31 mouse cellular contexts compared by ENCODE assay signal in genomic region chr8:119644981-119645597, GRCm38 (mm10). TPM values are rescaled to one million over a fixed set of nuclear protein-coding genes. Genes with fewer than 3 reads are reported as not detected.
DNase-seq lines count a peak whose midpoint lies in the region; ATAC-seq and TF ChIP-seq lines count a peak whose summit lies in the region.
"Had no signal": no experiment of that assay in that cellular context is flagged by ENCODE, and none has a peak within 500 bp of the region (broad histone marks: within the 10 kb centered on the region; RNA-seq: fewer than 3 reads in every experiment).

No protein-coding gene starts in this region.

- H3K36me3 ChIP-seq in forebrain, embryonic 13.5 days (ENCODE audit: poor library complexity, severe bottlenecking): no peaks in the 10 kb centered on the region
- H3K36me3 ChIP-seq in forebrain, embryonic 16.5 days (ENCODE audit: control insufficient read depth, insufficient read depth): no peaks in the 10 kb centered on the region
- no peaks in the 10 kb centered on the region for H3K36me3 ChIP-seq in hindbrain, embryonic 14.5 days (replicated peaks; ENCODE audit: control insufficient read depth, insufficient read depth)
- H3K36me3 ChIP-seq in midbrain, postnatal 0 days (ENCODE audit: insufficient read depth, low read length): no peaks in the 10 kb centered on the region
- H3K36me3 ChIP-seq: embryonic facial prominence, embryonic 15.5 days; heart, embryonic 13.5 days; limb, embryonic 10.5 days; stomach, embryonic 15.5 days had no signal

- WGBS in forebrain, embryonic 13.5 days: 55% methylated on average over 18 of the region's 18 CpGs
- WGBS in forebrain, embryonic 16.5 days: 54% methylated on average over 18 of the region's 18 CpGs
- WGBS in hindbrain, embryonic 14.5 days: 33% methylated on average over 18 of the region's 18 CpGs
- WGBS in midbrain, postnatal 0 days: 32% methylated on average over 18 of the region's 18 CpGs

- peak; percentile 63 for DNase-seq in MN1 (ENCODE audit: low spot score)
- DNase-seq in hindbrain, embryonic 14.5 days (ENCODE audit: low spot score): peak; percentile 42
- DNase-seq in midbrain, postnatal 0 days (ENCODE audit: low spot score): peak; percentile 66
- no peak for DNase-seq in lung, postnatal 14 days
- DNase-seq in spleen, adult 18-20 months: no peak
- DNase-seq in lung, postnatal 36 days: no peak
- DNase-seq: adrenal gland, postnatal 10 days; cerebellum, adult 11 months; cerebellum, postnatal 14 days; embryo, embryonic 11 days; heart, adult 18-20 months; heart, postnatal 4 days; kidney, postnatal 36 days; layer of hippocampus, adult 9-11 months; lung, adult 18-20 months; right cerebral cortex, postnatal 14 days; thymus, adult 2 months had no signal

- no peak overlapping the region for H3K4me3 ChIP-seq in forebrain, embryonic 13.5 days
- no peak overlapping the region for H3K4me3 ChIP-seq in forebrain, embryonic 16.5 days (replicated peaks; ENCODE audit: low read length)
- H3K4me3 ChIP-seq in hindbrain, embryonic 14.5 days (replicated peaks; ENCODE audit: low read length): no peak overlapping the region
- no peak overlapping the region for H3K4me3 ChIP-seq in midbrain, postnatal 0 days (ENCODE audit: low read depth, low read length)
- H3K4me3 ChIP-seq: embryonic facial prominence, embryonic 15.5 days; heart, embryonic 13.5 days; left cerebral cortex, adult 2 months; limb, embryonic 10.5 days; stomach, embryonic 15.5 days had no signal

- peaks cover 11% of the 10 kb centered on the region; the same call in 1 of the 2 replicates for H3K9me3 ChIP-seq in forebrain, embryonic 13.5 days (replicated peaks)
- H3K9me3 ChIP-seq in forebrain, embryonic 16.5 days (ENCODE audit: control insufficient read depth, low read length): no peaks in the 10 kb centered on the region; the same call in 1 of the 2 replicates
- H3K9me3 ChIP-seq in hindbrain, embryonic 14.5 days (ENCODE audit: control insufficient read depth, low read length): no peaks in the 10 kb centered on the region
- H3K9me3 ChIP-seq in midbrain, postnatal 0 days (ENCODE audit: low read length): no peaks in the 10 kb centered on the region
- H3K9me3 ChIP-seq: embryonic facial prominence, embryonic 15.5 days; limb, embryonic 10.5 days; stomach, embryonic 15.5 days had no signal

- H3K9ac ChIP-seq in forebrain, embryonic 13.5 days: no peak overlapping the region
- no peak overlapping the region for H3K9ac ChIP-seq in forebrain, embryonic 16.5 days (replicated peaks; ENCODE audit: low read depth, low read length)
- peak overlapping the region; percentile 22; the same call in 1 of the 2 replicates for H3K9ac ChIP-seq in hindbrain, embryonic 14.5 days
- no peak overlapping the region for H3K9ac ChIP-seq in midbrain, postnatal 0 days (replicated peaks; ENCODE audit: low read length, poor library complexity, severe bottlenecking)
- H3K9ac ChIP-seq: embryonic facial prominence, embryonic 15.5 days; heart, embryonic 13.5 days; stomach, embryonic 15.5 days had no signal

- no peak for ATAC-seq in forebrain, embryonic 13.5 days
- ATAC-seq in forebrain, embryonic 16.5 days: no peak
- ATAC-seq in hindbrain, embryonic 14.5 days (ENCODE audit: low FRiP score): peak; percentile 88
- no peak for ATAC-seq in midbrain, postnatal 0 days (ENCODE audit: low FRiP score)
- ATAC-seq: activated CD4-positive, CD25-positive, alpha-beta regulatory T cell, adult 4 months; CD4-positive, CD25-positive, alpha-beta regulatory T cell, adult 4 months; intestine, embryonic 16.5 days had no signal

- no peaks in the 10 kb centered on the region for H3K27me3 ChIP-seq in forebrain, embryonic 13.5 days
- H3K27me3 ChIP-seq in forebrain, embryonic 16.5 days (replicated peaks; ENCODE audit: control insufficient read depth, insufficient read depth, low read length): no peaks in the 10 kb centered on the region
- no peaks in the 10 kb centered on the region for H3K27me3 ChIP-seq in hindbrain, embryonic 14.5 days (ENCODE audit: control insufficient read depth, insufficient read depth, low read length)
- H3K27me3 ChIP-seq in midbrain, postnatal 0 days (ENCODE audit: insufficient read depth, low read length): no peaks in the 10 kb centered on the region
- H3K27me3 ChIP-seq: embryonic facial prominence, embryonic 15.5 days; stomach, embryonic 15.5 days had no signal

- no peaks in the 10 kb centered on the region for H3K4me1 ChIP-seq in forebrain, embryonic 13.5 days
- no peaks in the 10 kb centered on the region for H3K4me1 ChIP-seq in forebrain, embryonic 16.5 days (replicated peaks; ENCODE audit: control insufficient read depth, insufficient read depth, low read length)
- H3K4me1 ChIP-seq in hindbrain, embryonic 14.5 days (replicated peaks; ENCODE audit: control insufficient read depth, insufficient read depth, low read length): peaks cover 8% of the 10 kb centered on the region; the same call in 1 of the 2 replicates
- no peaks in the 10 kb centered on the region for H3K4me1 ChIP-seq in midbrain, postnatal 0 days (ENCODE audit: insufficient read depth, low read length)
- H3K4me1 ChIP-seq: embryonic facial prominence, embryonic 15.5 days; heart, embryonic 13.5 days; stomach, embryonic 15.5 days had no signal

- no peak for TF ChIP-seq CTCF in midbrain, postnatal 0 days (IDR thresholded peaks at IDR 0.05)

- H3K4me2 ChIP-seq in forebrain, embryonic 13.5 days: no peak overlapping the region
- no peak overlapping the region for H3K4me2 ChIP-seq in forebrain, embryonic 16.5 days (ENCODE audit: low read length)
- H3K4me2 ChIP-seq in hindbrain, embryonic 14.5 days (replicated peaks): 0 out of 2 replicates have a peak overlapping the region, but pooled peaks have one; percentile 1
- no peak overlapping the region for H3K4me2 ChIP-seq in midbrain, postnatal 0 days (ENCODE audit: low read depth, low read length, poor library complexity, severe bottlenecking)
- H3K4me2 ChIP-seq: embryonic facial prominence, embryonic 15.5 days; heart, embryonic 13.5 days; stomach, embryonic 15.5 days had no signal

- H3K27ac ChIP-seq in forebrain, embryonic 13.5 days: 0 out of 2 replicates have a peak overlapping the region, but pooled peaks have one; percentile 38
- no peak overlapping the region for H3K27ac ChIP-seq in forebrain, embryonic 16.5 days (ENCODE audit: low read length)
- peak overlapping the region; percentile 84 for H3K27ac ChIP-seq in hindbrain, embryonic 14.5 days
- peak overlapping the region; percentile 43; the same call in 1 of the 2 replicates for H3K27ac ChIP-seq in midbrain, postnatal 0 days (ENCODE audit: low read depth, low read length)
- H3K27ac ChIP-seq: embryonic facial prominence, embryonic 15.5 days; heart, embryonic 13.5 days; left cerebral cortex, adult 2 months; limb, embryonic 10.5 days; stomach, embryonic 15.5 days had no signal

RNA-seq across cellular contexts. Expression of gene Kcng4, which starts 9.6 kb away (rescaled TPM):
- polyA plus RNA-seq in forebrain, embryonic 13.5 days (2015; fragmentation: Nextera tagmentation; extraction: Ambion mirVana): 0.17 TPM in 1 of 2 replicates, not detected in the other
- not detected in 2 replicates for polyA plus RNA-seq in forebrain, embryonic 16.5 days (2015; fragmentation: Nextera tagmentation; extraction: Ambion mirVana)
- polyA plus RNA-seq in hindbrain, embryonic 14.5 days (2014; fragmentation: Nextera tagmentation; extraction: Ambion mirVana): 0.09 and 0.16 TPM in 2 replicates
- total RNA-seq in midbrain, postnatal 0 days (2014; rRNA removed): 0.61 and 1.6 TPM in 2 replicates
- polyA plus RNA-seq in midbrain, postnatal 0 days (2015; fragmentation: Nextera tagmentation; extraction: Ambion mirVana): 0.27 and 0.28 TPM in 2 replicates
- total RNA-seq: heart, postnatal 4 days; megakaryocyte-erythroid progenitor cell, adult 5-6 weeks had no signal
- polyA plus RNA-seq: activated CD4-positive, CD25-positive, alpha-beta regulatory T cell, adult 4 months; CD4-positive, CD25-positive, alpha-beta regulatory T cell, adult 4 months; heart, embryonic 13.5 days; limb, embryonic 10.5 days; liver, adult 2 months had no signal

RNA-seq across cellular contexts. Expression of gene Wfdc1, which starts 21.1 kb away (rescaled TPM):
- polyA plus RNA-seq in forebrain, embryonic 13.5 days (2015; fragmentation: Nextera tagmentation; extraction: Ambion mirVana): 0.76 and 1.7 TPM in 2 replicates
- 3.5 and 4.2 TPM in 2 replicates for polyA plus RNA-seq in forebrain, embryonic 16.5 days (2015; fragmentation: Nextera tagmentation; extraction: Ambion mirVana)
- polyA plus RNA-seq in hindbrain, embryonic 14.5 days (2014; fragmentation: Nextera tagmentation; extraction: Ambion mirVana): 5.5 and 6.1 TPM in 2 replicates
- 8.5 and 13.5 TPM in 2 replicates for total RNA-seq in midbrain, postnatal 0 days (2014; rRNA removed)
- polyA plus RNA-seq in midbrain, postnatal 0 days (2015; fragmentation: Nextera tagmentation; extraction: Ambion mirVana): 11.6 and 11.8 TPM in 2 replicates
- total RNA-seq: megakaryocyte-erythroid progenitor cell, adult 5-6 weeks had no signal
- polyA plus RNA-seq: activated CD4-positive, CD25-positive, alpha-beta regulatory T cell, adult 4 months; CD4-positive, CD25-positive, alpha-beta regulatory T cell, adult 4 months had no signal

RNA-seq across cellular contexts. Expression of gene Adad2, which starts 32.5 kb away (rescaled TPM):
- polyA plus RNA-seq in forebrain, embryonic 13.5 days (2015; fragmentation: Nextera tagmentation; extraction: Ambion mirVana): not detected in 2 replicates
- not detected in 2 replicates for polyA plus RNA-seq in forebrain, embryonic 16.5 days (2015; fragmentation: Nextera tagmentation; extraction: Ambion mirVana)
- not detected in 2 replicates for polyA plus RNA-seq in hindbrain, embryonic 14.5 days (2014; fragmentation: Nextera tagmentation; extraction: Ambion mirVana)
- total RNA-seq in midbrain, postnatal 0 days (2014; rRNA removed): 0.33 and 1.0 TPM in 2 replicates
- polyA plus RNA-seq in midbrain, postnatal 0 days (2015; fragmentation: Nextera tagmentation; extraction: Ambion mirVana): 0.22 and 0.23 TPM in 2 replicates
- total RNA-seq: adrenal gland, postnatal 10 days; gastrocnemius, adult 8-10 months; heart, adult 18-20 months; heart, postnatal 4 days; liver, adult 2 months; megakaryocyte-erythroid progenitor cell, adult 5-6 weeks had no signal
- polyA plus RNA-seq: activated CD4-positive, CD25-positive, alpha-beta regulatory T cell, adult 4 months; CD4-positive, CD25-positive, alpha-beta regulatory T cell, adult 4 months; heart, embryonic 13.5 days; kidney, embryonic 14.5 days; limb, embryonic 10.5 days; liver, adult 2 months; stomach, embryonic 15.5 days had no signal

RNA-seq across cellular contexts. Expression of gene Taf1c, which starts 40.1 kb away (rescaled TPM):
- 15.2 and 16.8 TPM in 2 replicates for polyA plus RNA-seq in forebrain, embryonic 13.5 days (2015; fragmentation: Nextera tagmentation; extraction: Ambion mirVana)
- polyA plus RNA-seq in forebrain, embryonic 16.5 days (2015; fragmentation: Nextera tagmentation; extraction: Ambion mirVana): 19.3 and 19.4 TPM in 2 replicates
- polyA plus RNA-seq in hindbrain, embryonic 14.5 days (2014; fragmentation: Nextera tagmentation; extraction: Ambion mirVana): 13.3 and 14.0 TPM in 2 replicates
- total RNA-seq in midbrain, postnatal 0 days (2014; rRNA removed): 20.1 and 22.5 TPM in 2 replicates
- polyA plus RNA-seq in midbrain, postnatal 0 days (2015; fragmentation: Nextera tagmentation; extraction: Ambion mirVana): 9.6 and 10.2 TPM in 2 replicates

RNA-seq across cellular contexts. Expression of gene Atp2c2, which starts 54.7 kb away (rescaled TPM):
- polyA plus RNA-seq in forebrain, embryonic 13.5 days (2015; fragmentation: Nextera tagmentation; extraction: Ambion mirVana): not detected in 2 replicates
- polyA plus RNA-seq in forebrain, embryonic 16.5 days (2015; fragmentation: Nextera tagmentation; extraction: Ambion mirVana): 0.06 and 0.14 TPM in 2 replicates
- polyA plus RNA-seq in hindbrain, embryonic 14.5 days (2014; fragmentation: Nextera tagmentation; extraction: Ambion mirVana): 0.13 and 0.22 TPM in 2 replicates
- total RNA-seq in midbrain, postnatal 0 days (2014; rRNA removed): 0.28 and 0.82 TPM in 2 replicates
- polyA plus RNA-seq in midbrain, postnatal 0 days (2015; fragmentation: Nextera tagmentation; extraction: Ambion mirVana): 0.83 and 1.1 TPM in 2 replicates
- total RNA-seq: gastrocnemius, adult 8-10 months; heart, postnatal 4 days; liver, adult 2 months had no signal
- polyA plus RNA-seq: activated CD4-positive, CD25-positive, alpha-beta regulatory T cell, adult 4 months; liver, adult 2 months had no signal

Comparison
In these comparisons a context has a peak if more than half of its experiments do, and no peak if none do; other contexts are left out.
1. DNase-seq: peak in MN1 (single experiment), hindbrain, embryonic 14.5 days (single experiment) and midbrain, postnatal 0 days (single experiment); none in lung, postnatal 14 days (single experiment), spleen, adult 18-20 months (0 of 2) and lung, postnatal 36 days (single experiment).